Mouse (Mus musculus) naive thymus-derived CD4-positive, alpha-beta T cell, adult 2 months (primary cell): Measurements from ENCODE around the gene Ppp2r3a.
A peak's percentile ranks its signal among the peaks of the same experiment; 100 is the strongest.

ENCODE experiments used
- DNase-seq: peaks from one replicate; pipeline ENCODE4 v3.0.0-alpha.2; 2011; ENCODE audit warnings: low read depth

The Ppp2r3a gene

DNA sequence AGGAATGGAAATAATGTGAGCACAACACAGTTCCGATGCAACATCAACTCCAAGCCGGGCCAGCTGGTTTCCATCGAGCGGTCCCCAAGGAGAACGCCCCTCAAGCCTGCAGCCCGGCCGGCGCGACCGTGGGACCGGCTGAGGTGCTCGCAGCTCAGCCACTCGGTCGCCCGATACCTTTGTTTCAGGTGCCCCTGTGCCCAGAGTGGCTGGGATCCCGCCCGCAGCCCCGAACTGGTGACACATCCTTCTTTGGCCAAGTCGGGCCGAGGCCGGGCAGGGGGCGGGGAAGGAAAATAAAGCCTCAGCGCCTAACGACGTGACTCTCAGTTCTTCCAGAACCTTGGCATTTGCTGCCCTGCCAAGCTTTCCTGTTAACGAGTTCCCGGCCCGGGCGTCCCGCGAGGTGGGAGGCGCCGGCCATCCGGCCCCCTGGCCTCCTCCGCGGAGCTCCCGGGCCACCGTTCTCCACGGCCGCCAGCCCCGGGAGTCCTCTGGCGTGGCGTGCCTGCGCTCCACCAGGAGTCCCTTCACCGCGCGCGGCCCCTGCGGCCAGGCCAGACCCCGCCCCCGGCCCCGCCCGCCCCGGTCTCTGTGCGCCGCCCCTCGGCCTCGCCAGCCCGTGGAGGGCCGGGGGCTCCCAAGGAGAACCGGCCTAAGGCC lies 483 bp downstream of the Ppp2r3a start:
- no peak for DNase-seq

GRCm38 (mm10) chr9:101250486-101250885 lies 1.1 kb downstream of the Ppp2r3a start:
- DNase-seq, result no peak

DNA sequence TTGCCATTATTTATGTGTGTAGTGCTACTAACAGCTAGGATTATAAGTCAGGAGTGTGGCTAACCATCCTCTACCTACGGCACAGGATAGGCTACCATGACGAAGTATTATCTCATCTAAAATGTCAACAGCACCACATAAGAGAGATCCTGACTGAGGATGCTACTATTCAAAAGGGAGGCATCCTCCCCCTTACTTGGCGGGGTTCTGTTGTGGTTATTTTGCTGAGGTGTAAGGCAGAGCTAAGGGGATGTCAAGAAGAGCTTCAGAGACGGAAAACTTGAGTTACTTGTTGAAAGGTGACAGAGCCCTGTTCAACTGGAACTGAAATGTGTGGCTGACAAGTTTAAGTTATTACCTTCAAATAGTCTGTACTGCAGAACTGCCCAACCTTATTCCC lies 2.0 kb downstream of the Ppp2r3a start:
- DNase-seq, result peak; percentile 56

- DNase-seq, result no peak
These were observed 4.1 kb downstream of the Ppp2r3a start for GRCm38 (mm10) chr9:101247541-101247940.

- no peak for DNase-seq
These were observed 6.1 kb downstream of the Ppp2r3a start for GRCm38 (mm10) chr9:101245493-101245892.

- DNase-seq, result no peak
These were observed 7.9 kb downstream of the Ppp2r3a start for GRCm38 (mm10) chr9:101243711-101244110.

- no peak for DNase-seq
These were observed 11.4 kb downstream of the Ppp2r3a start for GRCm38 (mm10) chr9:101240161-101240560.

DNA sequence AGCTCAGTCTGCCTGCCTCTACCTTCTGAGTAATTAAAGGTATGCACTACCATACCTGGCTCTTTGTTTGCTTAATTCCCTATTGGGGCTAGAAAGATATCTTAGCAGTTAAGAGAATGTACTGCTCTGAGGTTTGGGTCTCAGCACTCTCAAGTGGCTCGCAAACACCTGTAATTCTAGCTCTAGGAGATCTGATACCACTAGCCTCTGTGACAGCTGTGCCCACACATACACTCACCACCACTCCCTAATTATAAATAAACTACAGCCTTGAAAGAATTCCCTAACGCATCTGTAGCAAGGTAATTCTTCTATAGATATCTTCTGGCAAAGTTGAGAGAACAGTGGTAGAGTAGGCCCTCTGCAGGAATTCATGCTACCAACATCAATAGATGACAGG lies 15.8 kb downstream of the Ppp2r3a start:
- DNase-seq, result no peak

DNA sequence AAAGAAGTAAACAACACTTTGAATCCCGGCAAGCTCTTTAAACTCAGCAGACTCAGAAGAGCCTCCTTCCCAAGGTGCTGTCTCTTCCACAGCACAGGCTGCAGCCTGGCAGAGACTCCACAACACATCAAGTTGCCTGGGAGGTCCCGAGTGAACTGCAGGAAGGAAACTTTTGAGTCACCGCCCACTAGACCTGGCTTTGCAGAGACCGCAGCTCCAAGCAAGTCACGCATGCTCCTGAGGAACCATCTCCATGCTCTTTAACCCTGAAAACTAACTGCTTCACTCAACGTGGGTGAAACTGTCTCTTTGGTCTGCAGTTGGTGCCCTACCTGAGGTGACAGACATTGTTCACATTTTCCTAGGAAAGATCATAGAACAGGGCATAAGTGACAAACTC lies 19.6 kb downstream of the Ppp2r3a start:
- DNase-seq, result no peak

- DNase-seq, result no peak
These were observed 21.6 kb downstream of the Ppp2r3a start for GRCm38 (mm10) chr9:101230028-101230427.

- no peak for DNase-seq
These were observed 22.7 kb downstream of the Ppp2r3a start for GRCm38 (mm10) chr9:101228892-101229291.

DNA sequence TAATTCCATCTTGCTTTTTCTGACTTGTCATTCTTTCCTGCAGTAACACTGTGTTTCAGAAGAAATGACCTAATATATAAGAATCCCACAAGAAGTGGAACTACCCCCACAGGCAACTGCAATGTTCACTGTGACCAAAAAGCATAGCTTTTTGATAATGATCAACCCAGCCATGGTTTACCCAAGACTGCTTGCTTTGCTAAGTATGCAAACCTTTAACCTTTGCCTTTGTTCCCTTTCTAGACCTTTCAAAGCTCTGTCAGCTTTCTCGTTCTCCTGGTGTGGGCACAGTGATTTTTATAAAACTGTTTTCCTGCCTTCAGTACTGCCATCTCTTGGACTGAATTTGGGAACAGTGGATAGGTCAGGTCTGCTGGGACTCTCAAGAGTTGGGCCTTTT lies 43.6 kb downstream of the Ppp2r3a start:
- DNase-seq, result no peak

- DNase-seq, result no peak
These were observed 45.1 kb downstream of the Ppp2r3a start for GRCm38 (mm10) chr9:101206516-101206915.

GRCm38 (mm10) chr9:101205216-101205615 lies 46.4 kb downstream of the Ppp2r3a start:
- DNase-seq, result no peak

DNA sequence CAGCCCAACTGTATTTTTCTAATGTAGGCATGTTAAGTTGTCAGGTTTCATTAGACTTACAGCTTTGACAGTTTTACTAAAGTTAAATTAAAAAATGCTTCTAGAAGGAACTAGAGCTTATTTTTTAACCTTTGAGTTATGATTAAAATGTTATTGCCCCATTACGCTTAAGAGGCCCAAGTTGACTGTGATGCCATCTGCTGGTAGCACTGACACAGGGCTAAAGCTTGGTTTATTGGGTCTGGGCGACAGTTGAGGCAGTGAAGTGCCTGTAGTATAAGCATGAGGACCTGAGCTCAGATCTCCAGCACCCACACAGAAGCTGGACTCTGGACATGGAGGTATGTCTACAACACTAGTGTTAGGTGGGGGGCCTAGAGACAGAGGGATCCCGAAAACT lies 47.5 kb downstream of the Ppp2r3a start:
- DNase-seq, result no peak

DNA sequence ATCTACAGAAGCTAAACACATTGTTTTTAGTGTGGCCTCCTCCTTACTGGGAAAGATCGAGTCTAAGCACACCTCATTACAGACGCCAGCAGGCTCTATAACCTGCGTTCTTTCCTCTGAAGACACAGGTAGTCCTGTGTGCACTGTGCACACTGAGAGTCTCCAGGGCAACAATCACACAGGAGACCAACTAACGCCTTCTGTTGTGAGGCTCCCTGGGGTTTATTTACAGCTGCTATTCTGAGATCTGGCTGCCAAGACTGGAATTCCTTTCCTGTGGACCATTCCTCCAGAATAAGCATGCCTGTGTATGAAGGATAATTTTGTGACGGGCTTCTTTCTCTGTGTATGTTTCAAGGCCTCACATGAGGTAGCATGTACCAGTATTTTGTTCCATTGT lies 51.0 kb downstream of the Ppp2r3a start:
- no peak for DNase-seq

DNA sequence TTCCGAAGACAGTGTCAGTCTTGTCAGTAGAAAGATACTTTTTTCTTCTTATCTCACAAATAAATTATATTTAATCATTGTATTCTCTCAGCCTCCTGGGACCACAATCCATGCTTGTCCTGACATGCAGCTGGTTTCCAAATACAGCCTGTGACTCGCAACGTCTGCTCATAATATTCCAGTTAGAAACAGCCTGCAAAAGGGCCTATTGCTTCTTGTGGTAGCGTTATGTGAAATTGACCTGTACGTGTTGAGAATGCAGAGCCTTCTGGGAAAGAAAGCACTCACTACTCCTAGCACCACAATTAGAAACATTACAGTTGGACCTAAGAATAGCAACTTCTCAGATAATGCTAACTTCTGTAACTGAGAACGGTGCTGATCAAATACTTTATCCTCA lies 52.8 kb downstream of the Ppp2r3a start:
- no peak for DNase-seq

- DNase-seq, result no peak
These were observed 53.3 kb downstream of the Ppp2r3a start for GRCm38 (mm10) chr9:101198261-101198660.

DNA sequence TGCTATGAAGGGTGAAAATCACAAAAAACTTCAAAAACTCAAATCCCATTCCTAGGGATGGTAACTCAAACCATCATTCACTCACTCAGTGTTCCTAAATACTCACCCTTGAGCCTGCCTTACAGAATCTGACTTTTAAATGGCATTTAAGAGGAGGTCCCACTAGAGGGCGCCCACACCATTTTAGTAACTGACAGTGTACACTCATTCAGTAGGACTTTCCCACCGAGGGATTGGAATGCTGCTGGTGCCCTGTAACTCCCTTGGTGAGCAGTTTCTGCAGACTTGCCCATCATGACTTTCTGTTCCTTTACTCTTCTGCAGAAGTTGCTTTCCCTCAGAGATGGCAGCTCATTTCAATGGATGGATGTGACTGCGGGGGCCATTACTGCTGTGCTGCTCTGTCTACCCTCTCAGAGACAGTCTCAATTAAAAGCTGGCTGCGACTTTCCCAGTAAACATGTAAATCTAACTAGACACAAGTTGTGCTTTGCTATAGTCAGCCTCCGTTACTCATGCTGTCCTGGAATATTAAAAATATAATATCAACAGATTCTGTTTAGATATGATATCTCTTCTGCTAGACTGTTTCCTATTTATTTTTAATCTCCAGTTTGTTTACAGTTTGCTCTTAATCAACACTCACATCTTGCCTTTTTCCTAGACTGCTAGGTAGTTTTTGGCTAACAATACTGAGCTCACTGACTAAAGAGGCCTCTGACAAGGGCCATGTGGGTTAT lies 69.5 kb downstream of the Ppp2r3a start:
- peak; percentile 65 for DNase-seq

DNA sequence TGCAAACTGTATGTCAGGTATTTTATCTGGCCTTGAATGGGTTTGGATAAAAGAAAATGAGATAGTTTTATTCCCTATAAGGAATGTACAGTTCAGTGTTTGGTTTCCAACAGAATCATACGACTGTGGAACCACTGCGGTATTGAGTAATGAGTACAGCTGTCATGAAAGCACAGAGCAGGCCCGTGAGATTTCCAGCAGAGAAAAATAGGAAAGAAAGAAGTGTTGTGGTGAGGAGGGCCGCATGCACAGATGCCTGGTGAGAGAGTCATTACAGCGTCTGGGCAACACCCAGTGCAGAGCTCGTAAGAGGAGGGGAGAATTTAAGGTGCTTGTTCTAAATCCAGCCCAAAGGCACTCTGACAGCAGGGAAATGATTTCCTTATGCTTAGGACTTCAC lies 70.3 kb downstream of the Ppp2r3a start:
- DNase-seq, result no peak

- no peak for DNase-seq
These were observed 71.4 kb downstream of the Ppp2r3a start for GRCm38 (mm10) chr9:101180234-101180633.

- DNase-seq, result no peak
These were observed 91.0 kb downstream of the Ppp2r3a start for GRCm38 (mm10) chr9:101160627-101161026.

DNA sequence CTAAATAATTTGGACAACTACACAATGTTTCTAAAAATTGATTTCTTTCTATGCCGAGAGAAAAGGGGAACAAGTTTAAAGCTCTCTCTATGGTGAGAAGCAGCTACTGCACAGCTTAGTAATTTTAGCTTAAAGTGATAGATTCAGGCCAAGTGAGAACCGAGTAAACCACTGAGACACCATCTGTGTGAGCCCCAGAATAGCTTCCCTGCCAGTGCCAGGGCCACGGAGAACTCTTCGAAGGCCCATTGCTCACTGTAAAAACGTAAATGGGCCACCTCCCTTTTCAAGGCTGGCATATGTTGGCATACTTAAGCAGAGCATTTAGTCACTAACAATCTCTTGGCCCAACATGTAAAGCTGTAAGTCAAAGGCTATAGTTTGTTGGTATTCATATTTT lies 91.5 kb downstream of the Ppp2r3a start:
- DNase-seq, result no peak

GRCm38 (mm10) chr9:101159431-101159830 lies 92.2 kb downstream of the Ppp2r3a start:
- peak; percentile 79 for DNase-seq
